Mouse (Mus musculus) stomach, embryonic 14.5 days (tissue): ENCODE measurements around the gene Senp7. TPM values are rescaled to one million over a fixed set of nuclear protein-coding genes. Genes with fewer than 3 reads are reported as not detected.

Experiments
- ATAC-seq: fragments of 200-750 bp; cut with Nextera tagmentation; 2 replicates; pipeline ENCODE4 v1.8.0; 2017; ENCODE audit warnings: low read depth, moderate TSS enrichment; ENCODE audit not compliant: insufficient number of reproducible peaks, insufficient read depth, low FRiP score
- H3K27ac ChIP-seq: fragments of 300-500 bp; sonication (generic); 2 replicates; pipeline ENCODE4 v1.5.1; 2014; ENCODE audit warnings: mild to moderate bottlenecking, low read length, moderate library complexity, mixed read lengths
- H3K27me3 ChIP-seq: fragments of 300-500 bp; sonication (generic); 2 replicates; pipeline ENCODE4 v1.6.1; 2014; ENCODE audit warnings: low read length, control low read depth, mixed read lengths; ENCODE audit not compliant: control insufficient read depth, insufficient read depth
- H3K36me3 ChIP-seq: fragments of 300-500 bp; sonication (generic); 2 replicates; pipeline ENCODE4 v1.6.1; 2014; ENCODE audit warnings: mild to moderate bottlenecking, control low read depth, low read length, moderate library complexity, mixed read lengths; ENCODE audit not compliant: control insufficient read depth, insufficient read depth
- H3K4me1 ChIP-seq: fragments of 300-500 bp; sonication (generic); 2 replicates; pipeline ENCODE4 v1.6.1; 2014; ENCODE audit warnings: low read length, control low read depth, mixed read lengths; ENCODE audit not compliant: control insufficient read depth, insufficient read depth
- H3K4me2 ChIP-seq: fragments of 300-500 bp; sonication (generic); replicated peaks from 2 replicates; pipeline ENCODE4 v1.6.1; 2014; ENCODE audit warnings: low read depth, low read length, control low read depth
- H3K4me3 ChIP-seq: fragments of 300-500 bp; sonication (generic); 2 replicates; pipeline ENCODE4 v1.5.1; 2014; ENCODE audit warnings: low read depth, low read length, control low read depth
- H3K9ac ChIP-seq: fragments of 300-500 bp; sonication (generic); replicated peaks from 2 replicates; pipeline ENCODE4 v1.6.1; 2014; ENCODE audit warnings: low read depth, mild to moderate bottlenecking, control low read depth, low read length, moderate library complexity, mixed read lengths
- H3K9me3 ChIP-seq: fragments of 300-500 bp; sonication (generic); 2 replicates; pipeline ENCODE4 v1.6.1; 2016; ENCODE audit warnings: low read depth, low read length, control low read depth; ENCODE audit not compliant: control insufficient read depth
- WGBS: fragments of 180-500 bp; shearing (Covaris S2); extraction: QIAGEN DNeasy Blood & Tissue Kit; methylation state at CpG from one replicate; pipeline ENCODE4 v1.1.7; 2014; 5-methylcytosine and 5-hydroxymethylcytosine counted together
- polyA plus RNA-seq: library from polyadenylated mRNA; unstranded; fragments of >200 nt; fragmentation: Nextera tagmentation; extraction: Ambion mirVana; gene quantifications from 2 replicates; pipeline ENCODE4 v1.2.1, GENCODE M21; 2014

The Senp7 gene
- polyA plus RNA-seq, 1 experiment from 2014 or later: 46.4 TPM

GRCm38 (mm10) chr16:56074122-56074521 is 26.0 kb downstream of the Senp7 start:
- no peaks in the 10 kb centered on the region for H3K9me3 ChIP-seq
- H3K4me3 ChIP-seq: no peak overlapping the region
- WGBS: 95% methylated on average over 1 of the region's 1 CpGs
- no peak overlapping the region for H3K27ac ChIP-seq
- H3K9ac ChIP-seq: no peak overlapping the region
- no peak for ATAC-seq
- peaks cover 7% of the 10 kb centered on the region; the same call in 1 of the 2 replicates for H3K4me1 ChIP-seq
- no peaks in the 10 kb centered on the region for H3K27me3 ChIP-seq
- no peaks in the 10 kb centered on the region for H3K36me3 ChIP-seq
- H3K4me2 ChIP-seq: no peak overlapping the region

- peaks cover 7% of the 10 kb centered on the region; the same call in 1 of the 2 replicates for H3K4me1 ChIP-seq
- ATAC-seq: no peak
- H3K4me2 ChIP-seq: peak overlapping the region; percentile 56
- no peaks in the 10 kb centered on the region for H3K36me3 ChIP-seq
- H3K4me3 ChIP-seq: no peak overlapping the region
- no peak overlapping the region for H3K27ac ChIP-seq
- H3K27me3 ChIP-seq: no peaks in the 10 kb centered on the region
- no peaks in the 10 kb centered on the region for H3K9me3 ChIP-seq
- H3K9ac ChIP-seq: no peak overlapping the region
- WGBS: 67% methylated on average over 5 of the region's 5 CpGs
Observed at GRCm38 (mm10) chr16:56074565-56074964, 26.4 kb downstream of the Senp7 start.

DNA sequence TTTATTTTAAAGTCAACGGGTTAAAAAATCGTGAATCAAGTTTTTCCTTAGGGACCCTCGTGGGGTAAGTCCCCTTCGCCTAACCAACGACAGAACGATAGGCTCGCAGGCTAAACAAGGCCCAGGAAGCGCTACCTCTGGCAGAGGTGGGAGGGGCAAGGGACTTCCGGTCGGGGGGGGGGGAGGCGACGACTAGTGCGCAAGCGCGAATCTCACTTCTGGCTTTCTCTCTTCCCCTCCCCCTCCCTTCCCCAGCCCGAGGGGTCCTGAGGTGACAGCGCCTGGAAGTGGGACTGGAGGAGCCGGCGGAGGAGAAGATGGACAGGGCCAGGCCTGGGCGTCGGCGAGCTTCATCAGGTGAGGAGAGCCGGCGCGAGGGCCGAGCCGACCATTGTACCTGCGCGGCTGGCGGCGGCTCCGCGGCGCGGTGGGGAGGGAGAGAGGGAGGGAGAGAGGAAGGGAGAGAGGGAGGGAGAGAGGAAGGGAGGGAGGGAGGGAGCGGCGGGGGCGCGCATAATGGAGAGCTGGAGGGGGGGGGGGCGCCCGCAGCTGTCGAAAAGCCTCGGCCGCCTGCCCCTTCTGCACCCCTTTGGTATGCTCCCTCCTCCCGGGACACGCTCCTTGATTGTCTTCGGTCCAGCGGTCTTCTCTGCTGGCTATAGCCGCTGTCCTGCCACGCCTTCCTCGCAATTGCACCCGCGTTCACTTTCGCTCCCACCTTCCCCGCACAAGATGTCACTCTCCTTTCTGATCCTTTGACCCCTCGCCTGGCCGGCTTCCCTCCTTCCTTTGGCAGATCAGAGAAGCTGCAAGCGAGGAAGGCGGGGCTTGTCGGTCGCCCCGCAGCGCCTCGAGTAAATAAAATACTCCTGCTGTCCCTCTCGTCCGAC is 27.3 kb downstream of the Senp7 start:
- Histone ChIP-seq H3K9ac (peak overlapping the region; percentile 68), H3K4me3 (peak overlapping the region; percentile 81), H3K36me3 (no peaks in the 10 kb centered on the region), H3K4me1 (peaks cover 7% of the 10 kb centered on the region; the same call in 1 of the 2 replicates), H3K27ac (peak overlapping the region; percentile 77), H3K9me3 (no peaks in the 10 kb centered on the region), H3K27me3 (no peaks in the 10 kb centered on the region), H3K4me2 (peak overlapping the region; percentile 56)
- peak; percentile 80 for ATAC-seq
- WGBS: under 1% methylated on average over 51 of the region's 66 CpGs

GRCm38 (mm10) chr16:56076121-56076869 is 28.2 kb downstream of the Senp7 start:
- ATAC-seq: no peak

DNA sequence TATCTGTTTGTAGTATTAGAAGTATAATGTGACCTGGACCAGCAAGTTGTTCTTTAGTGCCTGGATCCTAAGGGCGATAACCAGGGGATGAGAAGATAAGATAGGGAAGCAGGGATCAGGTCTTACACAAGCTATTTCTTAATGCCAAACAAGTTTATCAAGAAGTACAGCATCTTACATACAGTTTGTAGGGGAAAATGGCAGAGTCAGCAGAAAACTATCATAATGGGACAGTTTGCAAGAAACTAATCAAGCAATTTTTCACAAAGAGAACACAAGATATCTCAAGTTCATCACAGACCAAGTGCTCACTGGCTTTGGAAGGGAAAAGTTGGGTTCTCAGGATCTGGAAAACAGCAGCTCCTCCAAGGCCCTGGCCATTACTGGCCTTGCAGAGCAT is 31.3 kb downstream of the Senp7 start:
- Histone ChIP-seq H3K27me3 (no peaks in the 10 kb centered on the region), H3K4me3 (no peak overlapping the region), H3K4me1 (peaks cover 7% of the 10 kb centered on the region; the same call in 1 of the 2 replicates), H3K27ac (no peak overlapping the region), H3K36me3 (no peaks in the 10 kb centered on the region), H3K9me3 (no peaks in the 10 kb centered on the region), H3K9ac (no peak overlapping the region), H3K4me2 (no peak overlapping the region)
- no peak for ATAC-seq
- WGBS: 93% methylated on average over 1 of the region's 1 CpGs

More at GRCm38 (mm10) chr16:56076121-56076869, 28.2 kb downstream of the Senp7 start:
- Histone ChIP-seq H3K36me3 (no peaks in the 10 kb centered on the region), H3K4me3 (peak overlapping the region; percentile 81), H3K4me2 (peak overlapping the region; percentile 56), H3K9ac (peak overlapping the region; percentile 68), H3K9me3 (no peaks in the 10 kb centered on the region), H3K27me3 (no peaks in the 10 kb centered on the region), H3K4me1 (peaks cover 7% of the 10 kb centered on the region; the same call in 1 of the 2 replicates), H3K27ac (peak overlapping the region; percentile 77; the same call in 1 of the 2 replicates)
- WGBS: 10% methylated on average over 11 of the region's 11 CpGs

- Histone ChIP-seq H3K4me2 (no peak overlapping the region), H3K9me3 (no peaks in the 10 kb centered on the region), H3K36me3 (0 out of 2 replicates have a peak, but pooled peaks cover 3% of the 10 kb centered on the region), H3K9ac (no peak overlapping the region), H3K4me3 (no peak overlapping the region), H3K4me1 (peaks cover 3% of the 10 kb centered on the region; the same call in 1 of the 2 replicates), H3K27me3 (no peaks in the 10 kb centered on the region), H3K27ac (no peak overlapping the region)
- WGBS: 84% methylated on average over 4 of the region's 4 CpGs
- ATAC-seq: no peak
Observed at GRCm38 (mm10) chr16:56081691-56082090, 33.6 kb downstream of the Senp7 start.

GRCm38 (mm10) chr16:56086336-56086735 is 38.2 kb downstream of the Senp7 start:
- 0 out of 2 replicates have a peak, but pooled peaks cover 3% of the 10 kb centered on the region for H3K36me3 ChIP-seq
- no peaks in the 10 kb centered on the region for H3K27me3 ChIP-seq
- H3K27ac ChIP-seq: no peak overlapping the region
- no peak for ATAC-seq
- H3K4me2 ChIP-seq: no peak overlapping the region
- 95% methylated on average over 2 of the region's 2 CpGs for WGBS
- H3K4me1 ChIP-seq: no peaks in the 10 kb centered on the region
- H3K9me3 ChIP-seq: no peaks in the 10 kb centered on the region
- no peak overlapping the region for H3K9ac ChIP-seq
- no peak overlapping the region for H3K4me3 ChIP-seq

GRCm38 (mm10) chr16:56090385-56090784 is 42.2 kb downstream of the Senp7 start:
- ATAC-seq: no peak
- H3K36me3 ChIP-seq: 0 out of 2 replicates have a peak, but pooled peaks cover 3% of the 10 kb centered on the region
- H3K4me1 ChIP-seq: no peaks in the 10 kb centered on the region
- H3K27ac ChIP-seq: no peak overlapping the region
- no peaks in the 10 kb centered on the region for H3K9me3 ChIP-seq
- no peak overlapping the region for H3K9ac ChIP-seq
- H3K4me2 ChIP-seq: no peak overlapping the region
- WGBS: 95% methylated on average over 2 of the region's 2 CpGs
- no peak overlapping the region for H3K4me3 ChIP-seq
- H3K27me3 ChIP-seq: no peaks in the 10 kb centered on the region
